Mouse (Mus musculus): Measurements from ENCODE around the gene Olfr834.

The Olfr834 gene

DNA sequence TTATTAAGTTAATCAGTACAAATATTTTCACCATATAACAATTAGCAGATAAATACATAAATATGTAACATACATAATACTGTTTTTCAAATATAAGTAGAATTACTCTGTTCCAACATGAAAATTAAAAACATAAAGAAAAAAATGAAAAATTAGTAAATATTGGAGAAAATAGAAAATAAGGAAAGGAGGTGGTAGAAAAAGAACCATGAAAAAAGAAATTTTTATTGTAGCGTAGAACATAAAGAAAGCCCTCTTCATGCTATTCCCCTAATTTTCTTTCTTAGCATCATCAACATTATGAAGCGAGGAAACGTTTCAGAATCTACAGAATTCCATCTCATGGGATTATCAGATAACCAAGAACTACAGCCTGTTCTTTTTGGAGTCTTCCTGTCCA lies at the start of gene Olfr834:
TSS of gene Olfr834 (plus strand) at position 301 of the 400 bp plus-strand sequence.
- no peak for DNase-seq (ENCODE audit: low read depth, low spot score)

GRCm38 (mm10) chr9:18962021-18962420 lies 25.8 kb upstream of the Olfr834 start:
- DNase-seq (ENCODE audit: low read depth, low spot score): no peak

DNA sequence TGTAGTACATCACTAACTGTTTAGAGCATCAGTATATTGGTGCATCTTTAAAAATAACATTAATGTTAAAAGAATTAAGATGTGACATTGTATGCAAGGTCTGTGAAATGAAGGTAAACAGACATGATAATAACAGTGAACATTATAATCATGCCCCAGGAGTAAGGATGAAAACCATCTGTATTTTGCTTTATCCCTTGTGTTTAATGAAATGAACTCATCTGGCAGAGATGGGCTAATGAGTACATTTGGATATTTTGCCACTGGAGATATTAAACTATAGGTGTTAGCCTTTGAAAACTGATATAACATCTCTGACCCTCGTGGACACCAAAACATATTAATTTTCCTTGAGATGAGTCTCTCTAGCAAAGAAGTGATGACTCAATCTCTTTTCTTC lies 44.6 kb downstream of the Olfr834 start, which contains the start of gene Olfr835:
TSS of gene Olfr835 (plus strand) at position 301 of the 400 bp plus-strand sequence.
- no peak for DNase-seq (ENCODE audit: low read depth, low spot score)

Data from forelimb bud, embryonic 11.5 days (tissue).